Mouse (Mus musculus): ENCODE data around the gene Rusc2. TPM values are rescaled to one million over a fixed set of nuclear protein-coding genes. Genes with fewer than 3 reads are reported as not detected.

The Rusc2 gene
- polyA plus RNA-seq, 1 experiment from 2014 or later: 12.4 TPM

DNA sequence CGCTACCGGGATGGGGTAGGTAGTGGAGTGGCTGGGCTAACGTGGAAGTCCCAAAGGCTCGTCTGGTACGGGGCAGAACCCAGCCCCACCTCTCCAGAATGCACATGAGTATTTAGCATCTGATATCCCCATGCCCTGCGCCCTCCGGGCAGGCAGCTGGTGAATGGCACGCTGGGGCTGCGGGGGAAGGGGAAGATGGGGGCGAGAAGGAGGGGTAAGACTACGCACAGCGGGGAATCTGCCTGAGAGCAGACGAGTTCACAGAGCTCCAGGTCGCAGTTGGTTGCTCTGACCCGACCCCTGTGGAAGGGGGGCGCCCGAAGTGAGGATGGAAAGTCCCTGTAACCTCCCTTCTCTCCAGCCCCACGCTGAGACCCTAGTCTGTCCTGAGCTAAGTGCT is 71.6 kb downstream of the Rusc2 start:
- no peaks in the 10 kb centered on the region for H3K36me3 ChIP-seq (ENCODE audit: control insufficient read depth, insufficient read depth, low read length)
- DNase-seq (ENCODE audit: low spot score) (no peak), ATAC-seq (replicated peaks; ENCODE audit: low FRiP score) (no peak)
- no peak overlapping the region for H3K27ac ChIP-seq (ENCODE audit: low read depth, low read length)
- H3K4me3 ChIP-seq (ENCODE audit: low read depth, low read length): peak overlapping the region; percentile 15
- no peaks in the 10 kb centered on the region for H3K9me3 ChIP-seq (ENCODE audit: control insufficient read depth, low read length)
- WGBS: under 1% methylated on average over 17 of the region's 18 CpGs
- H3K4me1 ChIP-seq (replicated peaks; ENCODE audit: control insufficient read depth, insufficient read depth, low read length): peaks cover 6% of the 10 kb centered on the region; the same call in 1 of the 2 replicates
- peak overlapping the region; percentile 45 for H3K9ac ChIP-seq (ENCODE audit: low read length)
- H3K27me3 ChIP-seq (ENCODE audit: control insufficient read depth, insufficient read depth, low read length): 0 out of 2 replicates have a peak, but pooled peaks cover 2% of the 10 kb centered on the region
- peak overlapping the region; percentile 47 for H3K4me2 ChIP-seq (ENCODE audit: low read depth, low read length, severe bottlenecking)

DNA sequence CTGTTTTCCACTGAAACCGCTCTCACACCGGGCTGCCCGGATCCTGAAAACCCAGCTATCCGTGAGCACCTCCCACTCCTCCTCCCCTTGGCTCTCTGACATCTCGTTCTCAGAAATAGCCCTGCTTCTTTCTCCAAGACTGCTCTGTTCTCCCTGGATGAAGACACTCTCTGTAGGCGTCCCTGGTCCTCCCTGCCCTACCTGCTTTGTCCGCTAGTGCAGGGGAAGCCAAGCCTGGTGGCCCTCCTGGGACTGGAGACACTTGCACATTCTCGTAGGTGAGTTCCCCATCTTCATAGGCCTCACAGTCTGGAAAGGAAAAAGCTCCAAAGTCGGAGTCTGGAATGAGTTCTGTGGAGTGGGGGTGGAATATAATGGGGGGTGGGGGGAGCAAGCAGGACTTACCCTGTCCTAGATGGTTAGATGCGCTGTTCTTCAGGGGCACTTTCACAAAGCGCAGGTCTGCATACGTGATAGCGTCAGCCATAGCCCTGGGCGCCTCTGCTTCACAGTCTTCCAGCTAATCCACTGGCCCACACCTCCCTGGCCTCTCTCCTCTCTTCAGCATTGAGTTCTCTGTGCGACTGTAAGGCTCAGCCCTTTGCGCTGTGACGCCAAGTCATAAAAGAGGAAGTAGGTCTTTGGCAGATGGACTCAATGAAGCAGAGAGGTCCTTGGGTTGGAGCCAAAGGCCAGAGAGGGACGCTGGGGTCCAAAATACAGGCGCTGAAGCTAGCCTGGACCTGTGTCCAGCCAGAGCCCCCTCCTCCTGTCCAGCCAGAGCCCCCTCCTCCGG is 72.5 kb downstream of the Rusc2 start, which contains the start of gene Cd72:
Gene Cd72 (minus strand): TSS at position 588 of the 796 bp plus-strand sequence.
- WGBS: 33% methylated on average over 20 of the region's 20 CpGs
- DNase-seq (ENCODE audit: low spot score) (no peak), ATAC-seq (replicated peaks; ENCODE audit: low FRiP score) (no peak)
- H3K27me3 ChIP-seq (ENCODE audit: control insufficient read depth, insufficient read depth, low read length): 0 out of 2 replicates have a peak, but pooled peaks cover 2% of the 10 kb centered on the region
- H3K4me1 ChIP-seq (replicated peaks; ENCODE audit: control insufficient read depth, insufficient read depth, low read length): peaks cover 6% of the 10 kb centered on the region; the same call in 1 of the 2 replicates
- no peaks in the 10 kb centered on the region for H3K9me3 ChIP-seq (ENCODE audit: control insufficient read depth, low read length)
- H3K4me3 ChIP-seq (ENCODE audit: low read depth, low read length): peak within 1 kb of the TSS; percentile 15
- H3K4me2 ChIP-seq (ENCODE audit: low read depth, low read length, severe bottlenecking): peak within 1 kb of the TSS; percentile 47
- H3K27ac ChIP-seq (ENCODE audit: low read depth, low read length): no peak within 1 kb of the TSS
- no peaks in the 10 kb centered on the region for H3K36me3 ChIP-seq (ENCODE audit: control insufficient read depth, insufficient read depth, low read length)
- H3K9ac ChIP-seq (ENCODE audit: low read length): peak within 1 kb of the TSS; percentile 45

DNA sequence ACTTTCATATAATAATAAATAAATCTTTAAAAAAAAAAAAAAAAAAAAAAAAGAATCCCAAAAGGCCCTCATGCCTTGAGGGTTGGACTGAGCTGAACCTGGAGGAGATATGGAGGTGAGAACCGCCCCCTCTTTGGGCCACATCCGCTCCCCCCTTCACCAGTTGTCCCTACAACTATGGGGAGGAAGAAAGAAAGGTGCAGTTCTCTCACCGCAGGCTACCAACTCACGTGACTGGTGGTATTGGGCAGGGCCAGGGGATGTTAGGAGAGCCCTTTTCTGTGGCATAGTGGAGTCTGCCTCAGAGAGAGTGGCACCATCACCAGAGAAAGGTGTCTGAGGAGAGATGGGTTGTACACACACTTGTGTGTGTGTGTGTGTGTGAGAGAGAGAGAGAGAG is 74.7 kb downstream of the Rusc2 start:
- no peak for ATAC-seq (replicated peaks; ENCODE audit: low FRiP score)
- whole genome bisulfite sequencing: 23% methylated on average over 4 of the region's 4 CpGs
- no peak overlapping the region for H3K4me3 ChIP-seq (ENCODE audit: low read depth, low read length)
- H3K9ac ChIP-seq (ENCODE audit: low read length): no peak overlapping the region
- H3K27ac ChIP-seq (ENCODE audit: low read depth, low read length): no peak overlapping the region
- no peaks in the 10 kb centered on the region for H3K36me3 ChIP-seq (ENCODE audit: control insufficient read depth, insufficient read depth, low read length)
- H3K27me3 ChIP-seq (ENCODE audit: control insufficient read depth, insufficient read depth, low read length): 0 out of 2 replicates have a peak, but pooled peaks cover 2% of the 10 kb centered on the region
- peaks cover 6% of the 10 kb centered on the region; the same call in 1 of the 2 replicates for H3K4me1 ChIP-seq (replicated peaks; ENCODE audit: control insufficient read depth, insufficient read depth, low read length)
- no peak overlapping the region for H3K4me2 ChIP-seq (ENCODE audit: low read depth, low read length, severe bottlenecking)
- DNase-seq (ENCODE audit: low spot score): no peak
- no peaks in the 10 kb centered on the region for H3K9me3 ChIP-seq (ENCODE audit: control insufficient read depth, low read length)

DNA sequence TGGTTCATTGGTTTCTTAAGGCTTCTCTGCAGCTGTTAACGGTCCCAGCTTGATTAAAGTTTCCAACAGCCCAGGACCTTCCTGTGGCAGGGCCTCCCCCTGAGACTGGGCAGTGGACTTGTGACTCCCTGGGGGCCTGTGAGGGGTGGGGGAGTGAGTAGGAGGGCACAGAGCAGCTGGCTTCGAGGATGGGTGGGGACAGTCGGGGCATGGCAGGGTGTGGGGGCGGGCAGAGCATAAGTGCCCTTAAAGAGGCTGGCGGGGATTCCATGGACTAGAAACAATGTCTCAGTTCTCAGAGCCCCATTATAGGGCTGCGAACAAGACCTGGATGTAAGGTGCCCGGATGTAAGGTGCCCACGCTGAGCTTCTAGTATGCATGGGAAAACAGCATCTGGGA is 75.3 kb downstream of the Rusc2 start:
- 22% methylated on average over 8 of the region's 8 CpGs for whole genome bisulfite sequencing
- H3K27ac ChIP-seq (ENCODE audit: low read depth, low read length): no peak overlapping the region
- DNase-seq (ENCODE audit: low spot score): no peak
- 0 out of 2 replicates have a peak, but pooled peaks cover 2% of the 10 kb centered on the region for H3K27me3 ChIP-seq (ENCODE audit: control insufficient read depth, insufficient read depth, low read length)
- H3K9ac ChIP-seq (ENCODE audit: low read length): no peak overlapping the region
- no peaks in the 10 kb centered on the region for H3K9me3 ChIP-seq (ENCODE audit: control insufficient read depth, low read length)
- H3K4me3 ChIP-seq (ENCODE audit: low read depth, low read length): no peak overlapping the region
- H3K4me2 ChIP-seq (ENCODE audit: low read depth, low read length, severe bottlenecking): no peak overlapping the region
- peaks cover 6% of the 10 kb centered on the region; the same call in 1 of the 2 replicates for H3K4me1 ChIP-seq (replicated peaks; ENCODE audit: control insufficient read depth, insufficient read depth, low read length)
- no peaks in the 10 kb centered on the region for H3K36me3 ChIP-seq (ENCODE audit: control insufficient read depth, insufficient read depth, low read length)
- no peak for ATAC-seq (replicated peaks; ENCODE audit: low FRiP score)

DNA sequence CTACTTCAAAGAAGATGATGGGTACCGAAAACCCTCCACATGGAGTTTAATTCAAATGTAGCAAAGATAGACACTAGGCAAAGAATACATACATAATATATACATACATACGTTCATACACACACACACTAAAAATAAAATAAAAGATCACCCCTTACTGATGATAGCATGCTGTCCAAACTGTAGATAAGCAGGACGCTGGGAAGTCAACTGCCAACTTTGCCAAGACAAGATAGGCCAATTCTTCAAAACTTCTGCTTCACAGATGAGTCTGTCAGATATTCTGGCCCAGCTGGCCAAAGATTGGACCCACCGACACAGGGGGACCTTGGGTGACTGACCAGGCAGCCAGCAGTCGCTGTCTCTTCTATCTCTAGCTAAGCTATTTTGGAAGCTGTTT is 81.3 kb downstream of the Rusc2 start:
- no peak overlapping the region for H3K9ac ChIP-seq (ENCODE audit: low read length)
- no peaks in the 10 kb centered on the region for H3K9me3 ChIP-seq (ENCODE audit: control insufficient read depth, low read length)
- ATAC-seq (replicated peaks; ENCODE audit: low FRiP score): no peak
- H3K4me2 ChIP-seq (ENCODE audit: low read depth, low read length, severe bottlenecking): no peak overlapping the region
- WGBS: 96% methylated on average over 5 of the region's 5 CpGs
- no peak for DNase-seq (ENCODE audit: low spot score)
- H3K27me3 ChIP-seq (ENCODE audit: control insufficient read depth, insufficient read depth, low read length): no peaks in the 10 kb centered on the region
- H3K27ac ChIP-seq (ENCODE audit: low read depth, low read length): no peak overlapping the region
- H3K4me3 ChIP-seq (ENCODE audit: low read depth, low read length): no peak overlapping the region
- H3K4me1 ChIP-seq (replicated peaks; ENCODE audit: control insufficient read depth, insufficient read depth, low read length): no peaks in the 10 kb centered on the region
- no peaks in the 10 kb centered on the region for H3K36me3 ChIP-seq (ENCODE audit: control insufficient read depth, insufficient read depth, low read length)

DNA sequence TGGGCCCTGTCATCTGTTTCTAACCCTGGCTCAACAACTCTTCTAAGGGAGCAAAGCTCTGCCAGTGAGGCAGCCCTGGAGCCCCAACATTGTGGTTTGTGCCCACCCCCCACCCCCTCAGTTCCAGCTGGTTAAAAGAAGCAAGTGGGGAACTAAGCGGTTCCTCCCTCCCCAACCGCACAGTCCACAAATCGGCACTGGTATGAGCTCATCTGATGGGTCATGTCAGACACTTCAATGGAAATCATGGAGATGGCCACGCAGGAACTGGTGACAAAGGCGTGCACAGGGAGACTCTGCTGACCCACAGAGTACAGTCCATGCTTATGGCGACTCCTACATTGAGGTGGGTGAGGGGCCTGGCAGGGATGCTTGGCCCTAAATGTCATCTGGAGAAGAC is 84.2 kb downstream of the Rusc2 start:
- no peak for ATAC-seq (replicated peaks; ENCODE audit: low FRiP score)
- no peak for DNase-seq (ENCODE audit: low spot score)
- H3K4me3 ChIP-seq (ENCODE audit: low read depth, low read length): no peak overlapping the region
- H3K27ac ChIP-seq (ENCODE audit: low read depth, low read length): no peak overlapping the region
- no peaks in the 10 kb centered on the region for H3K9me3 ChIP-seq (ENCODE audit: control insufficient read depth, low read length)
- H3K4me2 ChIP-seq (ENCODE audit: low read depth, low read length, severe bottlenecking): no peak overlapping the region
- H3K36me3 ChIP-seq (ENCODE audit: control insufficient read depth, insufficient read depth, low read length): no peaks in the 10 kb centered on the region
- H3K9ac ChIP-seq (ENCODE audit: low read length): no peak overlapping the region
- H3K4me1 ChIP-seq (replicated peaks; ENCODE audit: control insufficient read depth, insufficient read depth, low read length): no peaks in the 10 kb centered on the region
- H3K27me3 ChIP-seq (ENCODE audit: control insufficient read depth, insufficient read depth, low read length): no peaks in the 10 kb centered on the region
- 92% methylated on average over 6 of the region's 6 CpGs for WGBS

DNA sequence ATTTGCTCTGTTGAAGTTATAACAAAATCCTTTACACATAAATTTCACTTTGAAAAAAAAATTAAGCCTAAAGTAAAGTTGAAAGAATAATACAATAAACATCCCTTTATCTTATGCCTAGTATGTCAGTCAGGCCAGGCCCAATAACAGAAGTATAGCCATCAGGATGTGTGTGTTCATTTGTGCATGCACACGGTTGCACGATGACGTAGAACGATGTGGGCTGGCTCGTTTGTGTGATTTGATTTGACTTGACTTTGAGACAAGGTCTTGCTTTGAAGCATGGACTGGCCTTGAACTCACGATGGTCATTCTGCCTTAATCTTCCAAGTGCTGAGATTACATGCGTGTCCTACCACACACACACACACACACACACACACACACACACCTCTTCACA is 85.1 kb downstream of the Rusc2 start:
- Histone ChIP-seq H3K4me1 (replicated peaks; ENCODE audit: control insufficient read depth, insufficient read depth, low read length) (no peaks in the 10 kb centered on the region), H3K4me2 (ENCODE audit: low read depth, low read length, severe bottlenecking) (no peak overlapping the region), H3K9me3 (ENCODE audit: control insufficient read depth, low read length) (no peaks in the 10 kb centered on the region), H3K9ac (ENCODE audit: low read length) (no peak overlapping the region), H3K4me3 (ENCODE audit: low read depth, low read length) (no peak overlapping the region), H3K36me3 (ENCODE audit: control insufficient read depth, insufficient read depth, low read length) (no peaks in the 10 kb centered on the region), H3K27ac (ENCODE audit: low read depth, low read length) (no peak overlapping the region), H3K27me3 (ENCODE audit: control insufficient read depth, insufficient read depth, low read length) (no peaks in the 10 kb centered on the region)
- no peak for DNase-seq (ENCODE audit: low spot score)
- WGBS: 92% methylated on average over 7 of the region's 7 CpGs
- ATAC-seq (replicated peaks; ENCODE audit: low FRiP score): no peak

DNA sequence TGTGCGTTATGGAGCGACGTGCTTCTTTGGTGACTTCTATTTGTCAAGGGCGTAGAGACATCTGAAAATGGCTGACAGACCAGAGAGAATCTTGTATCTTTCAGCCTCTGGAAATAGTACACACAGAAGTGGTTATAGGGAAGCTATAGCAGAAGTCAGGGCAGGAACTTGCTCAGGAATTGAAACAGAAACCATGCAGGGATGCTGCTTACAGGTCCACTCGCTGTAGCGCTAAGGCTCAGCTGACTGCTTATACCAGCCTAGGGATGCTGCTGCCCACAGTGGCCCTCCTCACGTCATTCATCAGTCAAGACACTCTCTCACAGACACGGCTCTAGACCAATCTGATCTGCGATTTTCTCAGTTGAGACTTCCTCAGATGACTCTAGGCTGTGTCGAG is 88.5 kb downstream of the Rusc2 start:
- DNase-seq (ENCODE audit: low spot score) (no peak), ATAC-seq (replicated peaks; ENCODE audit: low FRiP score) (no peak)
- Histone ChIP-seq H3K36me3 (ENCODE audit: control insufficient read depth, insufficient read depth, low read length) (no peaks in the 10 kb centered on the region), H3K9ac (ENCODE audit: low read length) (no peak overlapping the region), H3K9me3 (ENCODE audit: control insufficient read depth, low read length) (no peaks in the 10 kb centered on the region), H3K27me3 (ENCODE audit: control insufficient read depth, insufficient read depth, low read length) (no peaks in the 10 kb centered on the region), H3K4me3 (ENCODE audit: low read depth, low read length) (no peak overlapping the region), H3K27ac (ENCODE audit: low read depth, low read length) (no peak overlapping the region), H3K4me2 (ENCODE audit: low read depth, low read length, severe bottlenecking) (no peak overlapping the region), H3K4me1 (replicated peaks; ENCODE audit: control insufficient read depth, insufficient read depth, low read length) (no peaks in the 10 kb centered on the region)
- WGBS: 95% methylated on average over 10 of the region's 10 CpGs

DNA sequence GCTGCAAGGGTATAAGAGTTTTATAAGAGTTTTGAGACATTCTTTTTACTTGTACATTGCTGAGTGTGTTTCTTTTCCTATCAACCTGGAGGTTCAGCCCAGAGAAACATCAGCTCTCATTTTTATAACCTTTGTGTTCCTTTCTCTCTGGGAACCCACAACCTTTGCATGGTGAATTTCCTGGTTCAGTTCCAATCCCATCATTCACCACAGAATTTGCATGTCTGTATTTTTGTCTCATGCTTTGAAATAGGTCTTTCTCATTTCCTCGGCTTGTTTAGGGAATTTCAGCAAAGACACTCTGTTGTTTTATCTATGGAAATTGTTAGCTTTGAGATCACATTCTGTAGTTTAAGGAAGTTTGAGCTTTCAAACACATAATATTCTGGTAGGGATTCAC is 91.9 kb downstream of the Rusc2 start:
- Histone ChIP-seq H3K27me3 (ENCODE audit: control insufficient read depth, insufficient read depth, low read length) (no peaks in the 10 kb centered on the region), H3K4me1 (replicated peaks; ENCODE audit: control insufficient read depth, insufficient read depth, low read length) (no peaks in the 10 kb centered on the region), H3K4me2 (ENCODE audit: low read depth, low read length, severe bottlenecking) (no peak overlapping the region), H3K9me3 (ENCODE audit: control insufficient read depth, low read length) (no peaks in the 10 kb centered on the region), H3K36me3 (ENCODE audit: control insufficient read depth, insufficient read depth, low read length) (no peaks in the 10 kb centered on the region), H3K4me3 (ENCODE audit: low read depth, low read length) (no peak overlapping the region), H3K9ac (ENCODE audit: low read length) (no peak overlapping the region), H3K27ac (ENCODE audit: low read depth, low read length) (no peak overlapping the region)
- DNase-seq (ENCODE audit: low spot score): no peak
- ATAC-seq (replicated peaks; ENCODE audit: low FRiP score): no peak
- WGBS: 72% methylated on average over 1 of the region's 1 CpGs

Data from forebrain, embryonic 11.5 days (tissue).